Mouse (Mus musculus): Measurements from ENCODE around the gene Zwilch.

The Zwilch gene

DNA sequence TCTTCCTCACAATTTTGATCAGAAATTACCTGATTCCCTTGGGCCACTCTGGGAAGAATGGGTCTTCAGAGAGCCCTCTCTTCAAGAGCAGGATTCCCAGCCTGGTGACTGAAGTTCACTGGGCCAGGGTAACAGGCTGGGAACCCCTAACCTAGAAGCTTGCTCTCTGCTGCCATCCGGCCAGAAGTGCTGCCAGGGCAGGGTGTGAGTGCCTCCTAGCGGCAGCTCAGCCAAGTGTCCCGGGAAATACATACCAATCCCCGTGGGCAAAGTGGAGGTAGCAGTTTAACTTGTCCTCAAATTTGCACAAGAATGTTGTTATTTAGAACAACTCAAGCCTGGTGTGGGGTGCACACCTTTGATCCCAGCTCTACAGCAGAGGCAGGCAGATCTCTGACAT, 72.5 kb downstream of the Zwilch start:
- peak; percentile 47 to 83 for DNase-seq

GRCm38 (mm10) chr9:64098282-64098681, 74.6 kb downstream of the Zwilch start:
- DNase-seq: no peak

GRCm38 (mm10) chr9:64094083-64094482, 78.8 kb downstream of the Zwilch start:
- peak in 1 of 2 experiments; percentile 21 for DNase-seq

GRCm38 (mm10) chr9:64089004-64089403, 83.9 kb downstream of the Zwilch start:
- DNase-seq: peak; percentile 53 to 60

GRCm38 (mm10) chr9:64088346-64088745, 84.6 kb downstream of the Zwilch start:
- no peak for DNase-seq

GRCm38 (mm10) chr9:64087461-64088235, 85.3 kb downstream of the Zwilch start:
- peak; percentile 64 to 83 for DNase-seq

Data from kidney, adult 8-10 months (tissue).